Mouse (Mus musculus) midbrain, embryonic 12.5 days (tissue): ENCODE measurements around the gene Pla2g2f. TPM values are rescaled to one million over a fixed set of nuclear protein-coding genes. Genes with fewer than 3 reads are reported as not detected.

Experiments
- ATAC-seq: fragments of 200-750 bp; cut with Nextera tagmentation; 2 replicates; pipeline ENCODE4 v1.8.0; 2017; ENCODE audit warnings: low read depth, moderate TSS enrichment, moderate library complexity; ENCODE audit not compliant: low FRiP score
- H3K27ac ChIP-seq: fragments of 300-500 bp; sonication (generic); replicated peaks from 2 replicates; pipeline ENCODE4 v1.5.1; 2016; ENCODE audit warnings: mild to moderate bottlenecking
- H3K27me3 ChIP-seq: fragments of 300-500 bp; sonication (generic); 2 replicates; pipeline ENCODE4 v1.6.1; 2016; ENCODE audit warnings: mild to moderate bottlenecking
- H3K36me3 ChIP-seq: fragments of 300-500 bp; sonication (generic); 2 replicates; pipeline ENCODE4 v1.6.1; 2016
- H3K4me1 ChIP-seq: fragments of 300-500 bp; sonication (generic); 2 replicates; pipeline ENCODE4 v1.6.1; 2016
- H3K4me2 ChIP-seq: fragments of 300-500 bp; sonication (generic); replicated peaks from 2 replicates; pipeline ENCODE4 v1.6.1; 2016; ENCODE audit warnings: mild to moderate bottlenecking, moderate library complexity
- H3K4me3 ChIP-seq: fragments of 300-500 bp; sonication (generic); 2 replicates; pipeline ENCODE4 v1.5.1; 2016; ENCODE audit warnings: mild to moderate bottlenecking
- H3K9ac ChIP-seq: fragments of 300-500 bp; sonication (generic); replicated peaks from 2 replicates; pipeline ENCODE4 v1.6.1; 2016; ENCODE audit warnings: mild to moderate bottlenecking, moderate library complexity
- H3K9me3 ChIP-seq: fragments of 300-500 bp; sonication (generic); 2 replicates; pipeline ENCODE4 v1.6.1; 2016; ENCODE audit warnings: mild to moderate bottlenecking
- WGBS: fragments of 180-500 bp; shearing (Covaris S2); methylation state at CpG from one replicate; pipeline ENCODE4 v1.1.7; 2016; 5-methylcytosine and 5-hydroxymethylcytosine counted together
- polyA plus RNA-seq: library from polyadenylated mRNA; unstranded; fragments of >200 nt; fragmentation: Nextera tagmentation; extraction: Ambion mirVana; gene quantifications from 2 replicates; pipeline ENCODE4 v1.2.1, GENCODE M21; 2016

The Pla2g2f gene
- polyA plus RNA-seq, 1 experiment from 2014 or later = 0.11 TPM

GRCm38 (mm10) chr4:138711051-138711820 lies 46.2 kb downstream of the Pla2g2f start:
- Histone ChIP-seq H3K4me3 (no peak overlapping the region), H3K27ac (no peak overlapping the region)
- WGBS = 74% methylated on average over 17 of the region's 17 CpGs

GRCm38 (mm10) chr4:138710633-138711032 lies 46.8 kb downstream of the Pla2g2f start:
- H3K4me1 ChIP-seq = no peaks in the 10 kb centered on the region
- no peaks in the 10 kb centered on the region for H3K27me3 ChIP-seq
- no peak overlapping the region for H3K4me3 ChIP-seq
- no peak overlapping the region for H3K9ac ChIP-seq
- H3K9me3 ChIP-seq = no peaks in the 10 kb centered on the region
- no peak overlapping the region for H3K4me2 ChIP-seq
- ATAC-seq = no peak
- H3K36me3 ChIP-seq = no peaks in the 10 kb centered on the region
- H3K27ac ChIP-seq = no peak overlapping the region
- 86% methylated on average over 11 of the region's 11 CpGs for WGBS

More at GRCm38 (mm10) chr4:138711051-138711820, 46.2 kb downstream of the Pla2g2f start:
- Histone ChIP-seq H3K4me2 (no peak overlapping the region), H3K4me1 (no peaks in the 10 kb centered on the region), H3K9me3 (no peaks in the 10 kb centered on the region), H3K36me3 (no peaks in the 10 kb centered on the region), H3K27me3 (no peaks in the 10 kb centered on the region), H3K9ac (no peak overlapping the region)
- ATAC-seq = no peak

GRCm38 (mm10) chr4:138709944-138710343 lies 47.5 kb downstream of the Pla2g2f start:
- H3K27ac ChIP-seq = no peak overlapping the region
- no peak for ATAC-seq
- WGBS = 81% methylated on average over 7 of the region's 7 CpGs
- no peak overlapping the region for H3K4me3 ChIP-seq
- H3K4me2 ChIP-seq = no peak overlapping the region
- no peaks in the 10 kb centered on the region for H3K27me3 ChIP-seq
- H3K4me1 ChIP-seq = no peaks in the 10 kb centered on the region
- H3K9ac ChIP-seq = no peak overlapping the region
- H3K9me3 ChIP-seq = no peaks in the 10 kb centered on the region
- H3K36me3 ChIP-seq = no peaks in the 10 kb centered on the region

- no peak overlapping the region for H3K9ac ChIP-seq
- no peak overlapping the region for H3K4me3 ChIP-seq
- no peak overlapping the region for H3K4me2 ChIP-seq
- 84% methylated on average over 10 of the region's 11 CpGs for WGBS
- H3K4me1 ChIP-seq = no peaks in the 10 kb centered on the region
- H3K27me3 ChIP-seq = no peaks in the 10 kb centered on the region
- H3K9me3 ChIP-seq = no peaks in the 10 kb centered on the region
- H3K27ac ChIP-seq = no peak overlapping the region
- no peak for ATAC-seq
- H3K36me3 ChIP-seq = no peaks in the 10 kb centered on the region
Observed at GRCm38 (mm10) chr4:138709246-138709645, 48.2 kb downstream of the Pla2g2f start.

GRCm38 (mm10) chr4:138708636-138709035 lies 48.8 kb downstream of the Pla2g2f start:
- H3K4me1 ChIP-seq = no peaks in the 10 kb centered on the region
- 14% methylated on average over 7 of the region's 7 CpGs for WGBS
- no peak for ATAC-seq
- H3K36me3 ChIP-seq = no peaks in the 10 kb centered on the region
- no peak overlapping the region for H3K4me3 ChIP-seq
- H3K4me2 ChIP-seq = no peak overlapping the region
- H3K9me3 ChIP-seq = no peaks in the 10 kb centered on the region
- H3K27ac ChIP-seq = no peak overlapping the region
- H3K9ac ChIP-seq = no peak overlapping the region
- H3K27me3 ChIP-seq = no peaks in the 10 kb centered on the region

GRCm38 (mm10) chr4:138706620-138707019 lies 50.8 kb downstream of the Pla2g2f start:
- no peaks in the 10 kb centered on the region for H3K36me3 ChIP-seq
- no peak overlapping the region for H3K4me3 ChIP-seq
- WGBS = 91% methylated on average over 8 of the region's 8 CpGs
- H3K9ac ChIP-seq = no peak overlapping the region
- no peak for ATAC-seq
- no peaks in the 10 kb centered on the region for H3K9me3 ChIP-seq
- no peak overlapping the region for H3K27ac ChIP-seq
- H3K4me1 ChIP-seq = no peaks in the 10 kb centered on the region
- no peak overlapping the region for H3K4me2 ChIP-seq
- H3K27me3 ChIP-seq = peaks cover 4% of the 10 kb centered on the region; the same call in 1 of the 2 replicates

- 85% methylated on average over 4 of the region's 4 CpGs for WGBS
- no peaks in the 10 kb centered on the region for H3K4me1 ChIP-seq
- peaks cover 4% of the 10 kb centered on the region; the same call in 1 of the 2 replicates for H3K27me3 ChIP-seq
- no peak overlapping the region for H3K4me3 ChIP-seq
- H3K4me2 ChIP-seq = no peak overlapping the region
- H3K27ac ChIP-seq = no peak overlapping the region
- H3K9me3 ChIP-seq = no peaks in the 10 kb centered on the region
- no peak overlapping the region for H3K9ac ChIP-seq
- ATAC-seq = no peak
- H3K36me3 ChIP-seq = no peaks in the 10 kb centered on the region
Observed at GRCm38 (mm10) chr4:138704169-138704568, 53.3 kb downstream of the Pla2g2f start.

- H3K4me2 ChIP-seq = no peak overlapping the region
- H3K36me3 ChIP-seq = no peaks in the 10 kb centered on the region
- no peak overlapping the region for H3K9ac ChIP-seq
- H3K4me3 ChIP-seq = no peak overlapping the region
- no peak for ATAC-seq
- H3K27ac ChIP-seq = no peak overlapping the region
- 66% methylated on average over 7 of the region's 7 CpGs for WGBS
- no peaks in the 10 kb centered on the region for H3K9me3 ChIP-seq
- H3K27me3 ChIP-seq = peaks cover 4% of the 10 kb centered on the region; the same call in 1 of the 2 replicates
- no peaks in the 10 kb centered on the region for H3K4me1 ChIP-seq
Observed at GRCm38 (mm10) chr4:138703591-138703990, 53.8 kb downstream of the Pla2g2f start.

- Histone ChIP-seq H3K9ac (no peak overlapping the region), H3K9me3 (no peaks in the 10 kb centered on the region), H3K36me3 (no peaks in the 10 kb centered on the region), H3K27ac (no peak overlapping the region), H3K4me1 (peaks cover 1% of the 10 kb centered on the region; the same call in 1 of the 2 replicates), H3K27me3 (peaks cover 5% of the 10 kb centered on the region; the same call in 1 of the 2 replicates), H3K4me2 (no peak overlapping the region), H3K4me3 (no peak overlapping the region)
- no peak for ATAC-seq
- WGBS = 77% methylated on average over 8 of the region's 8 CpGs
Observed at GRCm38 (mm10) chr4:138702528-138702927, 54.9 kb downstream of the Pla2g2f start.

- H3K9me3 ChIP-seq = no peaks in the 10 kb centered on the region
- no peak overlapping the region for H3K4me3 ChIP-seq
- no peak overlapping the region for H3K27ac ChIP-seq
- H3K4me2 ChIP-seq = no peak overlapping the region
- no peak for ATAC-seq
- H3K36me3 ChIP-seq = no peaks in the 10 kb centered on the region
- H3K4me1 ChIP-seq = peaks cover 6% of the 10 kb centered on the region; the same call in 1 of the 2 replicates
- no peak overlapping the region for H3K9ac ChIP-seq
- WGBS = 78% methylated on average over 2 of the region's 2 CpGs
- peaks cover 10% of the 10 kb centered on the region for H3K27me3 ChIP-seq
Observed at GRCm38 (mm10) chr4:138702031-138702430, 55.4 kb downstream of the Pla2g2f start.

- Histone ChIP-seq H3K27me3 (peaks cover 14% of the 10 kb centered on the region), H3K4me1 (peaks cover 15% of the 10 kb centered on the region; the same call in 1 of the 2 replicates), H3K9me3 (no peaks in the 10 kb centered on the region), H3K36me3 (no peaks in the 10 kb centered on the region), H3K27ac (no peak overlapping the region), H3K4me2 (no peak overlapping the region), H3K9ac (no peak overlapping the region; the same call in 1 of the 2 replicates), H3K4me3 (no peak overlapping the region)
- 73% methylated on average over 8 of the region's 8 CpGs for WGBS
- no peak for ATAC-seq
Observed at GRCm38 (mm10) chr4:138701111-138701510, 56.3 kb downstream of the Pla2g2f start.
